Mouse (Mus musculus) testis, postnatal 14 days (tissue): Measurements from ENCODE around the gene Xrn1.
"Not testable (repeated sequence)": the region's sequence is repeated elsewhere in the genome, so short reads cannot be mapped to it uniquely, and the experiment has no call there.

ENCODE experiments used
- DNase-seq: peaks from one replicate; pipeline ENCODE4 v3.0.0; 2021; ENCODE audit warnings: low spot score

Xrn1 gene

GRCm38 (mm10) chr9:95954585-95955461 lies at the start of gene Xrn1:
Xrn1 (plus strand) TSS chr9:95954760.
- DNase-seq, result peak; percentile 94

- no peak for DNase-seq
Measured at GRCm38 (mm10) chr9:95932855-95933254, 21.7 kb upstream of the Xrn1 start.

GRCm38 (mm10) chr9:95953658-95954057 lies 902 bp upstream of the Xrn1 start:
- no peak for DNase-seq

GRCm38 (mm10) chr9:95954226-95954584 lies 355 bp upstream of the Xrn1 start:
- peak; percentile 52 for DNase-seq

GRCm38 (mm10) chr9:95957611-95958010 lies 3.1 kb downstream of the Xrn1 start:
- no peak for DNase-seq

- DNase-seq, result no peak
Measured at GRCm38 (mm10) chr9:95958041-95958730, 3.6 kb downstream of the Xrn1 start.

GRCm38 (mm10) chr9:95958731-95959105 lies 4.2 kb downstream of the Xrn1 start:
- not testable (repeated sequence) for DNase-seq

GRCm38 (mm10) chr9:95959246-95959645 lies 4.7 kb downstream of the Xrn1 start:
- DNase-seq, result no peak

GRCm38 (mm10) chr9:95959732-95960428 lies 5.3 kb downstream of the Xrn1 start:
- DNase-seq, result no peak

- no peak for DNase-seq
Measured at GRCm38 (mm10) chr9:95961058-95961457, 6.5 kb downstream of the Xrn1 start.

- no peak for DNase-seq
Measured at GRCm38 (mm10) chr9:95964037-95964436, 9.5 kb downstream of the Xrn1 start.

- no peak for DNase-seq
Measured at GRCm38 (mm10) chr9:95978279-95978678, 23.7 kb downstream of the Xrn1 start.

- DNase-seq, result no peak
Measured at GRCm38 (mm10) chr9:95979896-95980295, 25.3 kb downstream of the Xrn1 start.

GRCm38 (mm10) chr9:95992255-95992654 lies 37.7 kb downstream of the Xrn1 start:
- no peak for DNase-seq

GRCm38 (mm10) chr9:96004455-96004854 lies 49.9 kb downstream of the Xrn1 start:
- DNase-seq, result no peak

- DNase-seq, result no peak
Measured at GRCm38 (mm10) chr9:96010664-96011063, 56.1 kb downstream of the Xrn1 start.

GRCm38 (mm10) chr9:96023921-96024320 lies 69.4 kb downstream of the Xrn1 start:
- DNase-seq, result no peak

GRCm38 (mm10) chr9:96027913-96028312 lies 73.4 kb downstream of the Xrn1 start:
- no peak for DNase-seq

- peak; percentile 11 for DNase-seq
Measured at GRCm38 (mm10) chr9:96028818-96029217, 74.3 kb downstream of the Xrn1 start.

- DNase-seq, result no peak
Measured at GRCm38 (mm10) chr9:96029886-96030285, 75.3 kb downstream of the Xrn1 start.

GRCm38 (mm10) chr9:96035371-96036086 lies 81.0 kb downstream of the Xrn1 start:
- no peak for DNase-seq

GRCm38 (mm10) chr9:96044214-96044613 lies 89.7 kb downstream of the Xrn1 start:
- no peak for DNase-seq
